Comparison of ENCODE assay signal across 17 mouse cellular contexts in genomic region chr11:6477350-6477749, GRCm38 (mm10).
"Had no signal": no experiment of that assay in that cellular context is flagged by ENCODE, and none has a peak within 500 bp of the region (broad histone marks: within the 10 kb centered on the region; RNA-seq: fewer than 3 reads in every experiment).

No protein-coding gene starts in this region.

- H3K4me2 ChIP-seq: limb, embryonic 15.5 days; neural tube, embryonic 12.5 days; neural tube, embryonic 15.5 days had no signal

- H3K36me3 ChIP-seq: neural tube, embryonic 12.5 days; neural tube, embryonic 15.5 days had no signal

- DNase-seq: kidney, adult 2 months; kidney, postnatal 25 days; layer of hippocampus, adult 9-11 months; liver, postnatal 0 days; lung, embryonic 14.5 days; midbrain, embryonic 14.5 days; right cerebral cortex, postnatal 25 days; thymus, adult 18-20 months; thymus, postnatal 36 days had no signal

- ATAC-seq: liver, postnatal 0 days; lung, postnatal 0 days had no signal

- H3K4me3 ChIP-seq: layer of hippocampus, adult 2 months; limb, embryonic 15.5 days; neural tube, embryonic 12.5 days; neural tube, embryonic 15.5 days had no signal

- H3K9me3 ChIP-seq: limb, embryonic 15.5 days; neural tube, embryonic 12.5 days; neural tube, embryonic 15.5 days had no signal

- H3K27ac ChIP-seq: kidney, postnatal 0 days; layer of hippocampus, adult 2 months; limb, embryonic 15.5 days; liver, embryonic 14.5 days; macrophage; neural tube, embryonic 12.5 days; neural tube, embryonic 15.5 days had no signal

- H3K9ac ChIP-seq: limb, embryonic 15.5 days; liver, embryonic 14.5 days; liver, postnatal 0 days; lung, embryonic 14.5 days; neural tube, embryonic 12.5 days; neural tube, embryonic 15.5 days had no signal

- H3K27me3 ChIP-seq: limb, embryonic 15.5 days; neural tube, embryonic 12.5 days; neural tube, embryonic 15.5 days had no signal
